Mouse (Mus musculus): Measurements from ENCODE around the gene Ubxn2a. TPM values are rescaled to one million over a fixed set of nuclear protein-coding genes. Genes with fewer than 3 reads are reported as not detected.

The Ubxn2a gene
- polyA plus RNA-seq, 1 experiment from 2014 or later: 23.1 TPM

- no peaks in the 10 kb centered on the region for H3K36me3 ChIP-seq (ENCODE audit: control insufficient read depth, insufficient read depth, low read length)
- no peak overlapping the region for H3K4me2 ChIP-seq (ENCODE audit: low read depth, severe bottlenecking)
- H3K4me3 ChIP-seq (ENCODE audit: low read depth, low read length): no peak overlapping the region
- no peaks in the 10 kb centered on the region for H3K27me3 ChIP-seq (ENCODE audit: control insufficient read depth, insufficient read depth, low read length)
- WGBS: 87% methylated on average over 4 of the region's 4 CpGs
- DNase-seq (ENCODE audit: low spot score) (no peak), ATAC-seq (ENCODE audit: insufficient number of reproducible peaks, low FRiP score, low TSS enrichment, low read depth) (no peak)
- no peaks in the 10 kb centered on the region for H3K9me3 ChIP-seq (ENCODE audit: control insufficient read depth, low read length)
- no peak overlapping the region for H3K27ac ChIP-seq (replicated peaks; ENCODE audit: low read depth, low read length)
- H3K4me1 ChIP-seq (ENCODE audit: control insufficient read depth, insufficient read depth, low read length): no peaks in the 10 kb centered on the region
- no peak overlapping the region for H3K9ac ChIP-seq (ENCODE audit: low read length)
Measured at GRCm38 (mm10) chr12:4862672-4863071, 44.8 kb downstream of the Ubxn2a start.

- Histone ChIP-seq H3K27ac (replicated peaks; ENCODE audit: low read depth, low read length) (no peak overlapping the region), H3K27me3 (ENCODE audit: control insufficient read depth, insufficient read depth, low read length) (no peaks in the 10 kb centered on the region), H3K9ac (ENCODE audit: low read length) (no peak overlapping the region), H3K4me3 (ENCODE audit: low read depth, low read length) (no peak overlapping the region), H3K36me3 (ENCODE audit: control insufficient read depth, insufficient read depth, low read length) (peaks cover 4% of the 10 kb centered on the region; the same call in 1 of the 2 replicates), H3K4me1 (ENCODE audit: control insufficient read depth, insufficient read depth, low read length) (no peaks in the 10 kb centered on the region), H3K4me2 (ENCODE audit: low read depth, severe bottlenecking) (no peak overlapping the region), H3K9me3 (ENCODE audit: control insufficient read depth, low read length) (no peaks in the 10 kb centered on the region; the same call in 1 of the 2 replicates)
- DNase-seq (ENCODE audit: low spot score) (no peak), ATAC-seq (ENCODE audit: insufficient number of reproducible peaks, low FRiP score, low TSS enrichment, low read depth) (no peak; the same call in 1 of the 2 replicates)
- 50% methylated on average over 11 of the region's 11 CpGs for WGBS
Measured at GRCm38 (mm10) chr12:4859241-4859914, 48.1 kb downstream of the Ubxn2a start.

- 99% methylated on average over 2 of the region's 2 CpGs for WGBS
- ATAC-seq (ENCODE audit: insufficient number of reproducible peaks, low FRiP score, low TSS enrichment, low read depth): no peak
- H3K27ac ChIP-seq (replicated peaks; ENCODE audit: low read depth, low read length): no peak overlapping the region
- H3K4me1 ChIP-seq (ENCODE audit: control insufficient read depth, insufficient read depth, low read length): no peaks in the 10 kb centered on the region
- no peak overlapping the region for H3K9ac ChIP-seq (ENCODE audit: low read length)
- DNase-seq (ENCODE audit: low spot score): no peak
- H3K9me3 ChIP-seq (ENCODE audit: control insufficient read depth, low read length): no peaks in the 10 kb centered on the region; the same call in 1 of the 2 replicates
- H3K4me2 ChIP-seq (ENCODE audit: low read depth, severe bottlenecking): no peak overlapping the region
- no peak overlapping the region for H3K4me3 ChIP-seq (ENCODE audit: low read depth, low read length)
- H3K27me3 ChIP-seq (ENCODE audit: control insufficient read depth, insufficient read depth, low read length): no peaks in the 10 kb centered on the region
- H3K36me3 ChIP-seq (ENCODE audit: control insufficient read depth, insufficient read depth, low read length): peaks cover 6% of the 10 kb centered on the region; the same call in 1 of the 2 replicates
Measured at GRCm38 (mm10) chr12:4856834-4857233, 50.7 kb downstream of the Ubxn2a start.

DNA sequence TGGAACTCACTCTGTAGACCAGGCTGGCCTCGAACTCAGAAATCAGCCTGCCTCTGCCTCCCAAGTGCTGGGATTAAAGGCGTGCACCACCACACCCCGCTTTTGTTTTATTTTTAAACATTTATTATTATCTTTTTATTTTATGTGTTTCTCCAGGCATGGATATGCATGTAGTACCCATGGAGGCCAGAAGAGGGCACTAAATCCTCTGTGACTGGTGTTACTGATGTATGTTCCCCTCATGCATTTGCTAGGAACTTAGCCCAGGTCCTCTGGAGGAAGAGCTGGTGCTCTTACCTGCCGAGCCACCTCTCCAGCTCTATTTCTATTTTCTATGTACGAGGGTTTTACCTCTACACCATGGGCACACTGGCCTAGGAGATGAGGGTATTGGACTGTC is 51.3 kb downstream of the Ubxn2a start:
- 95% methylated on average over 5 of the region's 5 CpGs for WGBS
- Histone ChIP-seq H3K9me3 (ENCODE audit: control insufficient read depth, low read length) (no peaks in the 10 kb centered on the region; the same call in 1 of the 2 replicates), H3K27me3 (ENCODE audit: control insufficient read depth, insufficient read depth, low read length) (no peaks in the 10 kb centered on the region), H3K4me1 (ENCODE audit: control insufficient read depth, insufficient read depth, low read length) (no peaks in the 10 kb centered on the region), H3K27ac (replicated peaks; ENCODE audit: low read depth, low read length) (no peak overlapping the region), H3K9ac (ENCODE audit: low read length) (no peak overlapping the region), H3K4me2 (ENCODE audit: low read depth, severe bottlenecking) (no peak overlapping the region), H3K4me3 (ENCODE audit: low read depth, low read length) (no peak overlapping the region), H3K36me3 (ENCODE audit: control insufficient read depth, insufficient read depth, low read length) (peaks cover 13% of the 10 kb centered on the region; the same call in 1 of the 2 replicates)
- DNase-seq (ENCODE audit: low spot score): peak; percentile 44
- ATAC-seq (ENCODE audit: insufficient number of reproducible peaks, low FRiP score, low TSS enrichment, low read depth): no peak

DNA sequence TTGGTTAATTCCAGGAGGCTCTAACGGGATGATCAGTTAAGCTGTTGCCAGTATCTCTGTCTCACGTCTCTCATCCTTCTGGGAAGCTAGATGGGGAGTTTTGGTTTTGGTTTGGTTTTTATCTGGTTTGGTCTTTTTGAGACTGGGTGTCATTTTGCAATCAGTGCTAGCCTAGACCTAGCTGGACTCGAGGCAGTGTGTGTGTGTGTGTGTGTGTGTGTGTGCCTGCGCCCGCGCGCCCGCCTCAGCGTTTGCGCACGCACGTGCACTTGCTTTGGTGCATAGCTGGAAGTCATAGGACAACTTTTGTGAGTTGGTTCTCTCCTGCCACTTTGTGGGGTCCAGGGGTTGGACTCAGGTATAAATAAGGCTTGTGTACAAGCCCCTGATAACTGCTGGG is 63.8 kb downstream of the Ubxn2a start:
- Histone ChIP-seq H3K4me1 (ENCODE audit: control insufficient read depth, insufficient read depth, low read length) (peaks cover 10% of the 10 kb centered on the region; the same call in 1 of the 2 replicates), H3K27ac (replicated peaks; ENCODE audit: low read depth, low read length) (no peak overlapping the region), H3K4me2 (ENCODE audit: low read depth, severe bottlenecking) (peak overlapping the region; percentile 64), H3K9me3 (ENCODE audit: control insufficient read depth, low read length) (no peaks in the 10 kb centered on the region), H3K36me3 (ENCODE audit: control insufficient read depth, insufficient read depth, low read length) (no peaks in the 10 kb centered on the region), H3K4me3 (ENCODE audit: low read depth, low read length) (peak overlapping the region; percentile 56), H3K27me3 (ENCODE audit: control insufficient read depth, insufficient read depth, low read length) (no peaks in the 10 kb centered on the region), H3K9ac (ENCODE audit: low read length) (peak overlapping the region; percentile 52)
- no peak for ATAC-seq (ENCODE audit: insufficient number of reproducible peaks, low FRiP score, low TSS enrichment, low read depth)
- WGBS: under 1% methylated on average over 12 of the region's 12 CpGs
- DNase-seq (ENCODE audit: low spot score): peak; percentile 60

- under 1% methylated on average over 30 of the region's 30 CpGs for WGBS
- Histone ChIP-seq H3K4me3 (ENCODE audit: low read depth, low read length) (peak within 1 kb of the TSS; percentile 56), H3K9ac (ENCODE audit: low read length) (peak within 1 kb of the TSS; percentile 52), H3K9me3 (ENCODE audit: control insufficient read depth, low read length) (no peaks in the 10 kb centered on the region), H3K27me3 (ENCODE audit: control insufficient read depth, insufficient read depth, low read length) (no peaks in the 10 kb centered on the region), H3K36me3 (ENCODE audit: control insufficient read depth, insufficient read depth, low read length) (no peaks in the 10 kb centered on the region), H3K4me1 (ENCODE audit: control insufficient read depth, insufficient read depth, low read length) (peaks cover 10% of the 10 kb centered on the region; the same call in 1 of the 2 replicates), H3K27ac (replicated peaks; ENCODE audit: low read depth, low read length) (no peak within 1 kb of the TSS), H3K4me2 (ENCODE audit: low read depth, severe bottlenecking) (peak within 1 kb of the TSS; percentile 82)
- ATAC-seq (ENCODE audit: insufficient number of reproducible peaks, low FRiP score, low TSS enrichment, low read depth) (peak; percentile 86), DNase-seq (ENCODE audit: low spot score) (peak; percentile 91)
Measured at GRCm38 (mm10) chr12:4842890-4843597, 64.5 kb downstream of the Ubxn2a start, which contains the start of gene Wdcp. Wdcp (plus strand) TSS chr12:4843303.

DNA sequence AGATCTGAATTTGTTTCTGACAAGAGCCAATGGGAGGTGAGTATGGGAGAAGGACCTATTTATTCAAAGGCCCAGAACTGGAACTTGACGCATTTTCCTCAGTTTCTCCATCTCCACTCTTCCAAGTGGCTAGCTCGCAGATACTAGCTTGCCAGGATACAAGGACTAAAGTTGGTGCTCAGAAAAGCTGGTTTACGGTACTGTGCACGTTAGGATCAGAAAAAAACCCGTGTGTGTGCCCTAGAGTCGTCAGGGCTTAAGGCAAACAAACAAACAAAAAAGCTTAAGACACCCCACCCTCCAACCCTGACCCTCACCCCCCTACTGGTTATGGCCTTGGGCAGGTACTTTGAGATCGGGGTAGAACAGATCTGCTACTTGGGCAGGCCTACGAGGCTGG is 65.0 kb downstream of the Ubxn2a start:
- H3K27ac ChIP-seq (replicated peaks; ENCODE audit: low read depth, low read length): no peak overlapping the region
- no peak overlapping the region for H3K4me2 ChIP-seq (ENCODE audit: low read depth, severe bottlenecking)
- no peak for ATAC-seq (ENCODE audit: insufficient number of reproducible peaks, low FRiP score, low TSS enrichment, low read depth)
- H3K36me3 ChIP-seq (ENCODE audit: control insufficient read depth, insufficient read depth, low read length): no peaks in the 10 kb centered on the region
- H3K4me3 ChIP-seq (ENCODE audit: low read depth, low read length): no peak overlapping the region
- H3K9me3 ChIP-seq (ENCODE audit: control insufficient read depth, low read length): no peaks in the 10 kb centered on the region
- peaks cover 10% of the 10 kb centered on the region; the same call in 1 of the 2 replicates for H3K4me1 ChIP-seq (ENCODE audit: control insufficient read depth, insufficient read depth, low read length)
- no peaks in the 10 kb centered on the region for H3K27me3 ChIP-seq (ENCODE audit: control insufficient read depth, insufficient read depth, low read length)
- WGBS: 86% methylated on average over 8 of the region's 8 CpGs
- no peak overlapping the region for H3K9ac ChIP-seq (ENCODE audit: low read length)
- DNase-seq (ENCODE audit: low spot score): no peak

DNA sequence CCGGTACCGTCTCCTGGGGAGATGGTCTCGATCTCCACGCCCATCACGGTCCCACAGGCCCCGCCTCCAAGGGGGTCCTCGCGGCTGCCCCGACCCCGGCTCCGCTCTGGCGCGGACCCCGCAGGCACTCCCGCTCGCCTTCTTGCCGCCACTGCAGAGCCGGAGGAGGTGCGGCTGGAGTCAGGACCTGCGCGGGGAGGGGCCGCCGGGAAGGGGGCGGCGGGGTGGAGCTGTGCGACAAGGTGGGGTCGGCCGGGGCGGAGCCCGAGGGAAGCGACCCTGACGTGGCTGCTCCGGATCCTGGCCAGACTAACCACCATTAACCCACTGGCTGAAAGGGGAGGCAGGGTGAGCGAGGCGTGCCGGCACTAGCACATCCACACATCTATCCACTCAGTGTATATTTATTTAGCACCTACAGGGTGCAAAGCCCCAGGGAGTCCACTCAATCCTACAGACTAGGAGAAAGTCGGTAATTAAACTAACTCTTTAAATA is 66.1 kb downstream of the Ubxn2a start, which contains the start of gene Fkbp1b:
Gene Fkbp1b, minus strand, starts transcription at position 200 of the 496 bp plus-strand sequence.
- peak within 1 kb of the TSS; percentile 66 for H3K9ac ChIP-seq (ENCODE audit: low read length)
- peak within 1 kb of the TSS; percentile 70 for H3K4me3 ChIP-seq (ENCODE audit: low read depth, low read length)
- no peaks in the 10 kb centered on the region for H3K36me3 ChIP-seq (ENCODE audit: control insufficient read depth, insufficient read depth, low read length)
- no peaks in the 10 kb centered on the region for H3K27me3 ChIP-seq (ENCODE audit: control insufficient read depth, insufficient read depth, low read length)
- ATAC-seq (ENCODE audit: insufficient number of reproducible peaks, low FRiP score, low TSS enrichment, low read depth) (peak; percentile 78), DNase-seq (ENCODE audit: low spot score) (peak; percentile 86)
- no peaks in the 10 kb centered on the region for H3K9me3 ChIP-seq (ENCODE audit: control insufficient read depth, low read length)
- peak within 1 kb of the TSS; percentile 82 for H3K4me2 ChIP-seq (ENCODE audit: low read depth, severe bottlenecking)
- peaks cover 10% of the 10 kb centered on the region; the same call in 1 of the 2 replicates for H3K4me1 ChIP-seq (ENCODE audit: control insufficient read depth, insufficient read depth, low read length)
- 0% methylated on average over 31 of the region's 37 CpGs for WGBS
- no peak within 1 kb of the TSS for H3K27ac ChIP-seq (replicated peaks; ENCODE audit: low read depth, low read length)

Data from limb, embryonic 11.5 days (tissue).